Mouse (Mus musculus) forebrain, embryonic 13.5 days (tissue): ENCODE measurements around the gene Elf5. TPM values are rescaled to one million over a fixed set of nuclear protein-coding genes. Genes with fewer than 3 reads are reported as not detected.

Experiments used
- ATAC-seq: fragments of 200-750 bp; cut with Nextera tagmentation; 2 replicates; pipeline ENCODE4 v1.8.0; 2017
- H3K27ac ChIP-seq: fragments of 300-500 bp; sonication (generic); 2 replicates; pipeline ENCODE4 v1.5.1; 2015; ENCODE audit warnings: inconsistent platforms, mild to moderate bottlenecking, moderate library complexity
- H3K27me3 ChIP-seq: fragments of 300-500 bp; sonication (generic); 2 replicates; pipeline ENCODE4 v1.6.1; 2015; ENCODE audit warnings: mild to moderate bottlenecking, inconsistent platforms
- H3K36me3 ChIP-seq: fragments of 300-500 bp; sonication (generic); 2 replicates; pipeline ENCODE4 v1.6.1; 2015; ENCODE audit warnings: mild to moderate bottlenecking, inconsistent platforms; ENCODE audit not compliant: poor library complexity, severe bottlenecking
- H3K4me1 ChIP-seq: fragments of 300-500 bp; sonication (generic); 2 replicates; pipeline ENCODE4 v1.6.1; 2015; ENCODE audit warnings: inconsistent platforms
- H3K4me2 ChIP-seq: fragments of 300-500 bp; sonication (generic); 2 replicates; pipeline ENCODE4 v1.6.1; 2015; ENCODE audit warnings: inconsistent platforms, mild to moderate bottlenecking, moderate library complexity
- H3K4me3 ChIP-seq: fragments of 300-500 bp; sonication (generic); 2 replicates; pipeline ENCODE4 v1.5.1; 2015; ENCODE audit warnings: mild to moderate bottlenecking, inconsistent platforms
- H3K9ac ChIP-seq: fragments of 300-500 bp; sonication (generic); 2 replicates; pipeline ENCODE4 v1.6.1; 2015; ENCODE audit warnings: mild to moderate bottlenecking, inconsistent platforms
- H3K9me3 ChIP-seq: fragments of 300-500 bp; sonication (generic); replicated peaks from 2 replicates; pipeline ENCODE4 v1.6.1; 2016; ENCODE audit warnings: inconsistent platforms
- WGBS: fragments of 180-500 bp; shearing (Covaris S2); methylation state at CpG from one replicate; pipeline ENCODE4 v1.1.7; 2015; 5-methylcytosine and 5-hydroxymethylcytosine counted together
- polyA plus RNA-seq: library from polyadenylated mRNA; unstranded; fragments of >200 nt; fragmentation: Nextera tagmentation; extraction: Ambion mirVana; gene quantifications from 2 replicates; pipeline ENCODE4 v1.2.1, GENCODE M21; 2015

Gene Elf5
- polyA plus RNA-seq, 1 experiment from 2014 or later, result not detected

GRCm38 (mm10) chr2:103461743-103462142, 50.3 kb downstream of the Elf5 start:
- Histone ChIP-seq H3K4me2 (no peak overlapping the region), H3K36me3 (peaks cover 66% of the 10 kb centered on the region), H3K4me1 (0 out of 2 replicates have a peak, but pooled peaks cover 8% of the 10 kb centered on the region), H3K27ac (no peak overlapping the region), H3K9me3 (no peaks in the 10 kb centered on the region), H3K27me3 (no peaks in the 10 kb centered on the region), H3K4me3 (no peak overlapping the region), H3K9ac (no peak overlapping the region)
- WGBS, result 33% methylated on average over 9 of the region's 9 CpGs
- ATAC-seq, result no peak

GRCm38 (mm10) chr2:103462746-103463145, 51.3 kb downstream of the Elf5 start:
- ATAC-seq, result no peak
- no peak overlapping the region for H3K27ac ChIP-seq
- H3K4me2 ChIP-seq, result no peak overlapping the region
- H3K36me3 ChIP-seq, result peaks cover 76% of the 10 kb centered on the region
- no peak overlapping the region for H3K9ac ChIP-seq
- WGBS, result 95% methylated on average over 5 of the region's 5 CpGs
- H3K9me3 ChIP-seq, result no peaks in the 10 kb centered on the region
- no peaks in the 10 kb centered on the region for H3K27me3 ChIP-seq
- no peak overlapping the region for H3K4me3 ChIP-seq
- 0 out of 2 replicates have a peak, but pooled peaks cover 8% of the 10 kb centered on the region for H3K4me1 ChIP-seq

GRCm38 (mm10) chr2:103464524-103464923, 53.0 kb downstream of the Elf5 start:
- no peak overlapping the region for H3K27ac ChIP-seq
- H3K4me2 ChIP-seq, result no peak overlapping the region
- H3K36me3 ChIP-seq, result peaks cover 70% of the 10 kb centered on the region
- WGBS, result 95% methylated on average over 8 of the region's 8 CpGs
- no peak overlapping the region for H3K9ac ChIP-seq
- no peaks in the 10 kb centered on the region for H3K9me3 ChIP-seq
- 0 out of 2 replicates have a peak, but pooled peaks cover 8% of the 10 kb centered on the region for H3K4me1 ChIP-seq
- no peak overlapping the region for H3K4me3 ChIP-seq
- ATAC-seq, result no peak
- H3K27me3 ChIP-seq, result no peaks in the 10 kb centered on the region

GRCm38 (mm10) chr2:103465429-103465828, 53.9 kb downstream of the Elf5 start:
- H3K36me3 ChIP-seq, result peaks cover 69% of the 10 kb centered on the region
- 98% methylated on average over 11 of the region's 11 CpGs for WGBS
- no peaks in the 10 kb centered on the region for H3K9me3 ChIP-seq
- H3K27ac ChIP-seq, result no peak overlapping the region
- ATAC-seq, result no peak
- no peak overlapping the region for H3K9ac ChIP-seq
- no peak overlapping the region for H3K4me2 ChIP-seq
- H3K27me3 ChIP-seq, result no peaks in the 10 kb centered on the region
- 0 out of 2 replicates have a peak, but pooled peaks cover 8% of the 10 kb centered on the region for H3K4me1 ChIP-seq
- H3K4me3 ChIP-seq, result no peak overlapping the region

- H3K4me1 ChIP-seq, result 0 out of 2 replicates have a peak, but pooled peaks cover 8% of the 10 kb centered on the region
- no peak overlapping the region for H3K9ac ChIP-seq
- no peak overlapping the region for H3K4me3 ChIP-seq
- WGBS, result 91% methylated on average over 3 of the region's 3 CpGs
- no peak overlapping the region for H3K4me2 ChIP-seq
- ATAC-seq, result no peak
- H3K9me3 ChIP-seq, result no peaks in the 10 kb centered on the region
- H3K27me3 ChIP-seq, result no peaks in the 10 kb centered on the region
- H3K27ac ChIP-seq, result no peak overlapping the region
- H3K36me3 ChIP-seq, result peaks cover 71% of the 10 kb centered on the region
Observed at GRCm38 (mm10) chr2:103466272-103466671, 54.8 kb downstream of the Elf5 start.

- H3K4me1 ChIP-seq, result 0 out of 2 replicates have a peak, but pooled peaks cover 3% of the 10 kb centered on the region
- WGBS, result 87% methylated on average over 10 of the region's 10 CpGs
- H3K9me3 ChIP-seq, result no peaks in the 10 kb centered on the region
- H3K9ac ChIP-seq, result no peak overlapping the region
- no peak overlapping the region for H3K4me3 ChIP-seq
- no peak for ATAC-seq
- no peaks in the 10 kb centered on the region for H3K27me3 ChIP-seq
- H3K27ac ChIP-seq, result no peak overlapping the region
- no peak overlapping the region for H3K4me2 ChIP-seq
- peaks cover 67% of the 10 kb centered on the region for H3K36me3 ChIP-seq
Observed at GRCm38 (mm10) chr2:103466984-103467588, 55.6 kb downstream of the Elf5 start.

- Histone ChIP-seq H3K4me3 (no peak overlapping the region), H3K9ac (no peak overlapping the region), H3K4me2 (no peak overlapping the region), H3K27ac (no peak overlapping the region), H3K4me1 (no peaks in the 10 kb centered on the region), H3K27me3 (no peaks in the 10 kb centered on the region), H3K36me3 (peaks cover 59% of the 10 kb centered on the region), H3K9me3 (no peaks in the 10 kb centered on the region)
- WGBS, result 92% methylated on average over 3 of the region's 3 CpGs
- ATAC-seq, result no peak
Observed at GRCm38 (mm10) chr2:103473362-103473761, 61.9 kb downstream of the Elf5 start.

- ATAC-seq, result no peak
- Histone ChIP-seq H3K4me1 (no peaks in the 10 kb centered on the region), H3K4me2 (no peak overlapping the region), H3K27ac (no peak overlapping the region), H3K36me3 (peaks cover 39% of the 10 kb centered on the region), H3K9me3 (no peaks in the 10 kb centered on the region), H3K9ac (no peak overlapping the region), H3K27me3 (no peaks in the 10 kb centered on the region), H3K4me3 (no peak overlapping the region)
- WGBS, result 90% methylated on average over 2 of the region's 2 CpGs
Observed at GRCm38 (mm10) chr2:103476180-103476579, 64.7 kb downstream of the Elf5 start.

- no peak overlapping the region for H3K4me2 ChIP-seq
- ATAC-seq, result no peak
- no peak overlapping the region for H3K27ac ChIP-seq
- WGBS, result 93% methylated on average over 11 of the region's 11 CpGs
- H3K4me3 ChIP-seq, result no peak overlapping the region
- H3K27me3 ChIP-seq, result no peaks in the 10 kb centered on the region
- H3K36me3 ChIP-seq, result peaks cover 34% of the 10 kb centered on the region
- H3K9ac ChIP-seq, result no peak overlapping the region
- H3K4me1 ChIP-seq, result no peaks in the 10 kb centered on the region
- H3K9me3 ChIP-seq, result no peaks in the 10 kb centered on the region
Observed at GRCm38 (mm10) chr2:103476657-103477056, 65.2 kb downstream of the Elf5 start.

- no peak overlapping the region for H3K4me3 ChIP-seq
- H3K9me3 ChIP-seq, result no peaks in the 10 kb centered on the region
- no peaks in the 10 kb centered on the region for H3K4me1 ChIP-seq
- H3K36me3 ChIP-seq, result peaks cover 33% of the 10 kb centered on the region
- no peak overlapping the region for H3K4me2 ChIP-seq
- H3K27ac ChIP-seq, result no peak overlapping the region
- no peak for ATAC-seq
- WGBS, result 87% methylated on average over 4 of the region's 4 CpGs
- no peaks in the 10 kb centered on the region for H3K27me3 ChIP-seq
- H3K9ac ChIP-seq, result no peak overlapping the region
Observed at GRCm38 (mm10) chr2:103477456-103477855, 66.0 kb downstream of the Elf5 start.

- peaks cover 25% of the 10 kb centered on the region for H3K36me3 ChIP-seq
- no peak for ATAC-seq
- WGBS, result 96% methylated on average over 3 of the region's 3 CpGs
- no peaks in the 10 kb centered on the region for H3K27me3 ChIP-seq
- H3K4me2 ChIP-seq, result no peak overlapping the region
- peaks cover 3% of the 10 kb centered on the region for H3K4me1 ChIP-seq
- no peak overlapping the region for H3K27ac ChIP-seq
- H3K9me3 ChIP-seq, result no peaks in the 10 kb centered on the region
- no peak overlapping the region for H3K9ac ChIP-seq
- H3K4me3 ChIP-seq, result no peak overlapping the region
Observed at GRCm38 (mm10) chr2:103478326-103478725, 66.8 kb downstream of the Elf5 start.

GRCm38 (mm10) chr2:103480240-103480639, 68.8 kb downstream of the Elf5 start:
- Histone ChIP-seq H3K27me3 (no peaks in the 10 kb centered on the region), H3K27ac (no peak overlapping the region), H3K9ac (no peak overlapping the region), H3K4me3 (no peak overlapping the region), H3K9me3 (no peaks in the 10 kb centered on the region), H3K4me2 (no peak overlapping the region), H3K36me3 (peaks cover 6% of the 10 kb centered on the region), H3K4me1 (peaks cover 16% of the 10 kb centered on the region)
- WGBS, result 88% methylated on average over 8 of the region's 8 CpGs
- no peak for ATAC-seq

GRCm38 (mm10) chr2:103480871-103481270, 69.4 kb downstream of the Elf5 start:
- Histone ChIP-seq H3K27me3 (no peaks in the 10 kb centered on the region), H3K9me3 (no peaks in the 10 kb centered on the region), H3K36me3 (no peaks in the 10 kb centered on the region), H3K9ac (no peak overlapping the region), H3K27ac (no peak overlapping the region), H3K4me2 (no peak overlapping the region), H3K4me1 (peaks cover 16% of the 10 kb centered on the region), H3K4me3 (no peak overlapping the region)
- no peak for ATAC-seq
- WGBS, result 96% methylated on average over 4 of the region's 4 CpGs
